Mouse (Mus musculus) liver, embryonic 14.5 days (tissue): ENCODE data around the gene Ddx21. TPM values are rescaled to one million over a fixed set of nuclear protein-coding genes. Genes with fewer than 3 reads are reported as not detected.

Experiments
- ATAC-seq: fragments of 200-750 bp; cut with Nextera tagmentation; 2 replicates; pipeline ENCODE4 v1.8.0; 2017; ENCODE audit warnings: moderate number of reproducible peaks, mild to moderate bottlenecking, moderate library complexity; ENCODE audit not compliant: insufficient read depth
- DNase-seq, 3 experiments: peaks; one replicate each; pipeline ENCODE4 v3.0.0-alpha.2; 2012 to 2013; ENCODE audit warnings: low read depth in 3 of 3, low spot score in 3 of 3
- H3K27ac ChIP-seq: fragments of 300-500 bp; sonication (generic); 2 replicates; pipeline ENCODE4 v1.5.1; 2014; ENCODE audit warnings: moderate library complexity, mild to moderate bottlenecking, control low read depth, inconsistent platforms
- H3K27me3 ChIP-seq: fragments of 300-500 bp; sonication (generic); 2 replicates; pipeline ENCODE4 v1.6.1; 2014; ENCODE audit warnings: mild to moderate bottlenecking, low read length, moderate library complexity; ENCODE audit not compliant: control insufficient read depth, insufficient read depth
- H3K36me3 ChIP-seq: fragments of 300-500 bp; sonication (generic); replicated peaks from 2 replicates; pipeline ENCODE4 v1.6.1; 2014; ENCODE audit warnings: low read depth; ENCODE audit not compliant: control insufficient read depth, insufficient read depth
- H3K4me1 ChIP-seq, 2 experiments: fragments of 200-500 bp in 1 of 2; fragments of 300-500 bp in 1 of 2; sonication (generic) in 1 of 2; replicated peaks; 2 replicates each; pipeline ENCODE4 v1.6.1; 2012 to 2014; ENCODE audit warnings: antibody characterized with exemption in 1 of 2, inconsistent platforms in 1 of 2, low read length in 1 of 2; ENCODE audit not compliant: control insufficient read depth in 2 of 2, insufficient read depth in 2 of 2
- H3K4me2 ChIP-seq: fragments of 300-500 bp; sonication (generic); 2 replicates; pipeline ENCODE4 v1.6.1; 2014; ENCODE audit warnings: low read depth, mild to moderate bottlenecking, control low read depth, moderate library complexity
- H3K4me3 ChIP-seq, 2 experiments: fragments of 200-500 bp in 1 of 2; fragments of 300-500 bp in 1 of 2; sonication (generic) in 1 of 2; 2 replicates each; pipeline ENCODE4 v1.5.1; 2012 to 2014; ENCODE audit warnings: low read depth in 2 of 2, low read length in 2 of 2, mild to moderate bottlenecking in 2 of 2, control low read depth in 1 of 2, inconsistent platforms in 1 of 2, moderate library complexity in 1 of 2; ENCODE audit not compliant: insufficient read depth in 1 of 2
- H3K9ac ChIP-seq: fragments of 300-500 bp; sonication (generic); replicated peaks from 2 replicates; pipeline ENCODE4 v1.6.1; 2014; ENCODE audit warnings: mild to moderate bottlenecking, control low read depth, moderate library complexity
- H3K9me3 ChIP-seq: fragments of 300-500 bp; sonication (generic); 2 replicates; pipeline ENCODE4 v1.6.1; 2016; ENCODE audit warnings: low read length, mixed read lengths; ENCODE audit not compliant: control insufficient read depth
- CTCF ChIP-seq: IDR thresholded peaks from 2 replicates; pipeline ENCODE4 v1.5.1; 2016; ENCODE audit warnings: antibody characterized with exemption, low read depth, control low read depth
- EP300 ChIP-seq: IDR thresholded peaks from 2 replicates; pipeline ENCODE4 v1.6.1; 2016; ENCODE audit warnings: antibody characterized with exemption, low read depth
- WGBS: fragments of 180-500 bp; shearing (Covaris S2); extraction: QIAGEN DNeasy Blood & Tissue Kit; methylation state at CpG from one replicate; pipeline ENCODE4 v1.1.7; 2014; ENCODE audit not compliant: insufficient replicate concordance; 5-methylcytosine and 5-hydroxymethylcytosine counted together
- polyA plus RNA-seq, 2 experiments: library from polyadenylated mRNA; depleted of rRNA in 1 of 2; stranded (reverse) in 1 of 2; unstranded in 1 of 2; fragments of >200 nt; fragmentation: Nextera tagmentation in 1 of 2; extraction: Ambion mirVana in 1 of 2; gene quantifications; 2 replicates each; pipeline versions ENCODE4 v1.2.1 to v1.2.3; 2012 to 2014

Ddx21 gene
- polyA plus RNA-seq, 2 experiments: 19.2 to 31.5 TPM

DNA sequence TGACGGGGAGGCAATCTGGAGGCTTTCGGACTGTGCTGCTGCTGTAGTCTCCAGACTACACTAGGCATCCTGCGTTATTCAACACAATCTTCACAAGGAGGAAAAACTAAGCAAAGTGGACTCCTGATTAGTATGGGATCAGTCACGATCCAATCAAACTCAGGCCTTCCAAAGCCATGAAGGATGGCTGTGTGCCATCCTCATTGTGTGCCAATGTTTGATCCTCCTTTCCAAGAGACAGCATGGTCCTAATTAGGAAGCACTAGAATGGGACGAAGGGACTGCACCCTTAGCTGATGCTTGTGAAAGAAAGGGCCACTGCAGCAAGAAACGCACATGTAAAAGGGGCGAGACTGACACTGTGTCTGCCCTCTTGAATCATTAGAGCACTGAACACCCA lies 9.6 kb downstream of the Ddx21 start:
- H3K9ac ChIP-seq: no peak overlapping the region
- WGBS: 79% methylated on average over 7 of the region's 7 CpGs
- no peaks in the 10 kb centered on the region; a peak in 1 of 4 replicates for H3K4me1 ChIP-seq
- H3K4me3 ChIP-seq: no peak overlapping the region
- H3K4me2 ChIP-seq: no peak overlapping the region
- no peak overlapping the region for H3K27ac ChIP-seq
- DNase-seq: no peak
- ATAC-seq: no peak
- no peak for TF ChIP-seq CTCF
- TF ChIP-seq EP300: no peak
- H3K36me3 ChIP-seq: peaks cover 76% of the 10 kb centered on the region
- H3K9me3 ChIP-seq: no peaks in the 10 kb centered on the region
- H3K27me3 ChIP-seq: no peaks in the 10 kb centered on the region

DNA sequence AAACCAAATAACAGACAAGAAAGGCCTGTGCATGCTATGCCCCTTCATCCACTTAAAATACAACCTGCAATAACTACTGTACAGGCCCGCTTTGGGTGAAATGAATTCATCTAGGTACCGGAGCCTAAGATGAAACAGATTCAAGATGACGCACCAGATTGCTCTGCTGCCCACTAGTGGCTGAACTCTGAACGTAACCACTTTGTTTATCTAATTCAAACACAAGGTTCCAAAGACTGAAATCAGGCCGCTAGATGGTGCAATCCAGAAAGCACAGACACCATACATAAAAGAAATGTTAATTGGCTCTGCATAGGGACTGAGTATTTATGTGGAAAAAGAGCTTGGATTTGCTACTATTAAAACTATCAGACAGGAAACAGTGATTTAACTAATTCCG lies 11.9 kb downstream of the Ddx21 start:
- Histone ChIP-seq H3K27me3 (no peaks in the 10 kb centered on the region), H3K27ac (no peak overlapping the region), H3K9me3 (no peaks in the 10 kb centered on the region), H3K4me2 (no peak overlapping the region), H3K9ac (no peak overlapping the region), H3K36me3 (peaks cover 82% of the 10 kb centered on the region), H3K4me3 (no peak overlapping the region), H3K4me1 (no peaks in the 10 kb centered on the region; a peak in 1 of 4 replicates)
- 30% methylated on average over 6 of the region's 6 CpGs for WGBS
- TF ChIP-seq EP300 (peak; percentile 42; the same call in 1 of the 2 replicates), CTCF (peak; percentile 89)
- ATAC-seq: peak; percentile 60; the same call in 1 of the 2 replicates
- peak; percentile 74 to 81 (median 80) for DNase-seq

DNA sequence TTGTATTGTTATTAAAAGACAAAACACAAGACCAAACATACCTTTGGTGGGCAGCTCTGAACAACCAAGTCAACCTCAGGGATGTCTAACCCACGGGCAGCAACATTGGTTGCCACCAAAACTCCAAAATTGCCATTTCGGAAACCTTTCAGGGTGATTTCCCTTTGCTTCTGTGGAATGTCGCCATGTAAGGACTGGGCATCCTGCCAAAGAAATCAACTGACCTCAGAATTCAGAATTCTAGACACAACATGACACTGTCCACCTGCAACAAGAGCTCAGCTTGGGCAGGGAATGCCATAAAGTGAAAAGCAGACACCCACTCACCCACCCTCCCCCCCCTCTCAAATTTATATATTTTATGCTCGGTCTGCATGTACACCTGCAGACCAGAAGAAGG lies 13.5 kb downstream of the Ddx21 start:
- Histone ChIP-seq H3K27ac (no peak overlapping the region), H3K4me3 (no peak overlapping the region), H3K27me3 (no peaks in the 10 kb centered on the region), H3K4me2 (no peak overlapping the region), H3K4me1 (no peaks in the 10 kb centered on the region; a peak in 1 of 4 replicates), H3K9me3 (no peaks in the 10 kb centered on the region), H3K9ac (no peak overlapping the region), H3K36me3 (peaks cover 86% of the 10 kb centered on the region)
- 74% methylated on average over 4 of the region's 4 CpGs for WGBS
- ATAC-seq (no peak), DNase-seq (no peak)
- TF ChIP-seq CTCF (no peak), EP300 (no peak)

DNA sequence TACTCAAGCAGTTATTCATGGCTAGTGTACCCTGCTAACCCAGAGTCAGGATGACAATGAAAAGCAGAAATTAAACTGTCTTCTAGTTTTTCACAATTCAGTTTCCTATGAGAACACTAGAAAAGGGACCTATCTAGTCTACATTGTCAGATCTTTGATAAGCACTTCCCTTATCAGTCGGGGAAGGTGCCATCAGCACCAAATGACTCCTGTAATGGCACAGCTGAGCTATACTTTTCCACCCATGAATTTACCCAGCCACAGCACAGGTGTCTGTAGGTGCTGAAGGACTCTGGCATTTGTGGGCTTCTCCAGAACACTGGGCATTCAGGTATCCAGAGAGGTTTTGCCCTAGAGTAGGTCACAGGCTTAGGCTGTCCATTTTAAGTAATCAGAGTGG lies 18.8 kb downstream of the Ddx21 start:
- ATAC-seq: no peak

DNA sequence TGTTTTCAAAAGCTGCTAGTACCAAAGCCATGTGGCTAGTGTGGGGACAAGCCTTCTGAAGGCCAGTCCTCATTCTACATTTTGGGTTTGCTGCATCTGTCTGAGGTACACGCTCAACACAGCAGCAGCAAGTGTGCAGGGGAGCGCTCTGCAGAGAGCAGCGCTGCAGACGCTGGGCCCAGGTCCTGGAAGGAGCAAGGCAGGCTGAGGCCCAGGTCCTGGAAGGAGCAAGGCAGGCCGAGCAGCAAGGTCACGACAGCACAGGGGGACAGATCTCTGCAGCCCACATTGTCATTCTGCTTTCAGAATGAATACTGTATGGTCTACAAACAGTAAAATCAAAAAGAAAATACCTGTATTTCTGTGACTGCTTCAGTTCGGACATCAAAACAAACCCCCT lies 19.4 kb downstream of the Ddx21 start:
- TF ChIP-seq CTCF (no peak), EP300 (no peak)
- 0 out of 4 replicates have a peak, but pooled peaks cover 0 to 2% of the 10 kb centered on the region in 2 experiments for H3K4me1 ChIP-seq
- no peak overlapping the region for H3K9ac ChIP-seq
- H3K27ac ChIP-seq: no peak overlapping the region
- no peak overlapping the region for H3K4me2 ChIP-seq
- peaks cover 63% of the 10 kb centered on the region for H3K36me3 ChIP-seq
- WGBS: 77% methylated on average over 7 of the region's 7 CpGs
- H3K27me3 ChIP-seq: no peaks in the 10 kb centered on the region
- ATAC-seq: no peak
- no peak overlapping the region for H3K4me3 ChIP-seq
- DNase-seq: no peak
- H3K9me3 ChIP-seq: no peaks in the 10 kb centered on the region

More for the DNA sequence above, 18.8 kb downstream of the Ddx21 start:
- Histone ChIP-seq H3K27ac (no peak overlapping the region), H3K4me2 (no peak overlapping the region), H3K4me1 (0 out of 4 replicates have a peak, but pooled peaks cover 0 to 2% of the 10 kb centered on the region in 2 experiments), H3K9me3 (no peaks in the 10 kb centered on the region), H3K9ac (no peak overlapping the region), H3K4me3 (no peak overlapping the region), H3K36me3 (peaks cover 69% of the 10 kb centered on the region), H3K27me3 (no peaks in the 10 kb centered on the region)
- TF ChIP-seq CTCF (no peak), EP300 (no peak)
- DNase-seq: no peak
- WGBS: 36% methylated on average over 1 of the region's 1 CpGs
